Mouse (Mus musculus) spleen, adult 2 months (tissue): ENCODE measurements around the gene Mdfi. TPM values are rescaled to one million over a fixed set of nuclear protein-coding genes. Genes with fewer than 3 reads are reported as not detected.

Experiments used
- DNase-seq, 2 experiments: peaks; one replicate each; pipeline versions ENCODE4 v3.0.0 to v3.0.0-alpha.2; 2012 to 2021; ENCODE audit warnings: low spot score in 2 of 2, low read depth in 1 of 2
- H3K27ac ChIP-seq: fragments of 200-500 bp; 2 replicates; pipeline ENCODE4 v1.5.1; 2012; ENCODE audit warnings: low read length, inconsistent platforms; ENCODE audit not compliant: insufficient read depth
- H3K27me3 ChIP-seq: fragments of 200-500 bp; 2 replicates; pipeline ENCODE4 v1.6.1; 2012; ENCODE audit warnings: mild to moderate bottlenecking, moderate library complexity, low read length, inconsistent platforms; ENCODE audit not compliant: control insufficient read depth, insufficient read depth
- H3K36me3 ChIP-seq: fragments of 200-500 bp; 2 replicates; pipeline ENCODE4 v1.6.1; 2012; ENCODE audit warnings: mild to moderate bottlenecking, low read length, inconsistent platforms; ENCODE audit not compliant: control insufficient read depth, insufficient read depth
- H3K4me1 ChIP-seq: fragments of 200-500 bp; 2 replicates; pipeline ENCODE4 v1.6.1; 2011; ENCODE audit warnings: inconsistent platforms; ENCODE audit not compliant: control insufficient read depth, insufficient read depth, insufficient read length
- H3K4me3 ChIP-seq: fragments of 200-500 bp; 2 replicates; pipeline ENCODE4 v1.5.1; 2011; ENCODE audit warnings: mild to moderate bottlenecking, inconsistent platforms; ENCODE audit not compliant: insufficient read depth, insufficient read length; ENCODE audit errors: extremely low read depth
- CTCF ChIP-seq: fragments of 200-500 bp; IDR thresholded peaks from 2 replicates; pipeline ENCODE4 v1.5.1; 2011; ENCODE audit warnings: mild to moderate bottlenecking, inconsistent platforms; ENCODE audit not compliant: insufficient read depth, insufficient read length, insufficient replicate concordance; ENCODE audit errors: extremely low read depth
- POLR2A ChIP-seq: fragments of 200-500 bp; IDR thresholded peaks from 2 replicates; pipeline ENCODE4 v1.6.1; 2011; ENCODE audit warnings: low read depth, low read length, inconsistent platforms
- WGBS: fragments of 180-500 bp; shearing (Covaris S2); methylation state at CpG from one replicate; pipeline ENCODE4 v1.1.7; 2018; 5-methylcytosine and 5-hydroxymethylcytosine counted together
- polyA plus RNA-seq: library from polyadenylated mRNA; depleted of rRNA; stranded (reverse); fragments of >200 nt; gene quantifications from 2 replicates; pipeline ENCODE4 v1.2.3, GENCODE M21; 2012; rRNA removed

Mdfi gene
- polyA plus RNA-seq: 7.1 and 8.8 TPM in 2 replicates

DNA sequence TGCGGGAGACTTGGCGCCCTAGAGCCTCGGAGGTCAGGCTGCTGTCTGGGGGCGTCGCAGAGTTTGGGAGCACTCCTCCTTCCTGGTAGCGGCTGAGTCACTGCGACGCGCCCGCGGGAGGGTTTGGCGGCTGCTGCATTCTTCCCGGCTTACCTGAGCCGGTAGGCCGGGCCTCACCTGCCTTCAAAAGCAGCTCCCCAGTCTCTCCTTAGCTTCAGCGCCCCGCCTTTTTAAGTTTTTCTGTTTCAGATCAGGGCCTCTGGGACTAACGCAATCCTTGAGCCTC is at the start of gene Mdfi:
Gene Mdfi, minus strand, starts transcription at position 210 of the 286 bp plus-strand sequence.
- Histone ChIP-seq H3K27me3 (peaks cover 22% of the 10 kb centered on the region), H3K36me3 (no peaks in the 10 kb centered on the region), H3K4me1 (peaks cover 4% of the 10 kb centered on the region), H3K27ac (no peak within 1 kb of the TSS), H3K4me3 (peak within 1 kb of the TSS; percentile 6; the same call in 1 of the 2 replicates)
- 12% methylated on average over 18 of the region's 18 CpGs for WGBS
- no peak for DNase-seq
- TF ChIP-seq POLR2A: no peak

DNA sequence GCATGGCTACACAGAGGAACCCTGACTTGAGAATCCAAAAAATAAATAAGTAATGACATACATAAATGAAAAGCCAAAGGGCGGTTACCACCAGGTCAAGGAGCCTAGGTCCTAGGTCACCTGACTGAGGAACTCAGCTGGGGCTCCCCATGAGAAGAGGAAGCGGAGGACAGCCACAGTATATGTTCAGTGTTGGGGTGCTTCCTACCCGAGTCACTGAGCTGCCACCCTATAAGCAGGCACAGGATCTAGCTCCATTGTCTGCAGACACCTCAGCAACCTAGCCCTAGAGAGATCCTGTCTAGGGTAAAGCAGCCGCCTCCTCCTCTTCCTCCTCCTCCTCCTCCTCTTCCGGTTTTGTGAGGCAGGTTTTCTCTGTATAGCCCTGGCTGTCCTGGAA is 48.6 kb upstream of the Mdfi start:
- Histone ChIP-seq H3K4me1 (peaks cover 10% of the 10 kb centered on the region), H3K27ac (0 out of 2 replicates have a peak overlapping the region, but pooled peaks have one; percentile 4), H3K36me3 (peaks cover 9% of the 10 kb centered on the region), H3K4me3 (no peak overlapping the region), H3K27me3 (no peaks in the 10 kb centered on the region)
- WGBS: 35% methylated on average over 5 of the region's 5 CpGs
- TF ChIP-seq POLR2A (no peak), CTCF (no peak)
- no peak for DNase-seq

DNA sequence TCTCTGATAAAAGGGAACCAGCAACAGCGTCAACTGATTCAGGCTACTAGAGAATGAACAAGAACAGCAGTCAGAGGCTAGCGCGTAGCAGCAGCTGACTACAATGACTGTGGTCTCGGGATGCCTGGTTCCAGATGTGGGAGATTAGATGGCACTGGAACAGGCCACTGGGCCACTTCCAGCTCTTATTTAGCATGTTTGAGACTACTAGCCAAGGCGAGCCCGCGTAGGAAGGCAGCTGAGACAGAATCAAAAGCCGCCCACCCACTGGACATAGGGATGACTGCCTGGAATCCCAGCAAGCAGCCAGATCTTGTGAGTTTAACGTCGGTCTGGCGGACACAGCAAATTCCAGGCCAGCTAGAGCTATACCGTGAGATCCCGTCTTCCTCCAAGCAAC is 46.8 kb upstream of the Mdfi start:
- TF ChIP-seq CTCF (no peak), POLR2A (no peak)
- H3K4me3 ChIP-seq: no peak overlapping the region
- H3K27ac ChIP-seq: no peak overlapping the region
- no peak for DNase-seq
- no peaks in the 10 kb centered on the region for H3K27me3 ChIP-seq
- 93% methylated on average over 13 of the region's 13 CpGs for WGBS
- peaks cover 10% of the 10 kb centered on the region for H3K4me1 ChIP-seq
- H3K36me3 ChIP-seq: peaks cover 7% of the 10 kb centered on the region; the same call in 1 of the 2 replicates

DNA sequence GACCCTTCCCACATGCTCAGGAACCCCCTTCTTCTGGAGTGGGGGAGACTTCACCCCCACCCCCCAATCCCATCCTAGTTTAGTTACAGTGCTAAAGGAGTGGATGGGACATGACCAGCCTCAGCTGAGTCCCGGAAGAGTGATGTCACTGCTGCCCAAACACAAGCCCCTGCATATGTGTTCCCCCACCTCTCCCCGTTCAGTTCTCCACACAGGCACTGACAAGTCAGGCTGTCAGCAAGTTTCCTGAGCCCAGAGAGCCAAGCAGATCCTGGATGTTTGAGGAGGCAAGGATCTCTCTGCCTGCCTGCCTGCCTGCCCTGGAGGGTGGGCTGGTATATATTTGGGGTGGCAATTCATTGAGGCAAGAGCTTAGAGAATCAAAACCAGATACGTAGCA is 44.7 kb upstream of the Mdfi start:
- no peak for TF ChIP-seq POLR2A
- TF ChIP-seq CTCF: no peak
- Histone ChIP-seq H3K4me3 (no peak overlapping the region), H3K27me3 (no peaks in the 10 kb centered on the region), H3K36me3 (peaks cover 9% of the 10 kb centered on the region; the same call in 1 of the 2 replicates), H3K4me1 (peaks cover 10% of the 10 kb centered on the region), H3K27ac (no peak overlapping the region)
- 78% methylated on average over 3 of the region's 3 CpGs for WGBS
- no peak for DNase-seq

DNA sequence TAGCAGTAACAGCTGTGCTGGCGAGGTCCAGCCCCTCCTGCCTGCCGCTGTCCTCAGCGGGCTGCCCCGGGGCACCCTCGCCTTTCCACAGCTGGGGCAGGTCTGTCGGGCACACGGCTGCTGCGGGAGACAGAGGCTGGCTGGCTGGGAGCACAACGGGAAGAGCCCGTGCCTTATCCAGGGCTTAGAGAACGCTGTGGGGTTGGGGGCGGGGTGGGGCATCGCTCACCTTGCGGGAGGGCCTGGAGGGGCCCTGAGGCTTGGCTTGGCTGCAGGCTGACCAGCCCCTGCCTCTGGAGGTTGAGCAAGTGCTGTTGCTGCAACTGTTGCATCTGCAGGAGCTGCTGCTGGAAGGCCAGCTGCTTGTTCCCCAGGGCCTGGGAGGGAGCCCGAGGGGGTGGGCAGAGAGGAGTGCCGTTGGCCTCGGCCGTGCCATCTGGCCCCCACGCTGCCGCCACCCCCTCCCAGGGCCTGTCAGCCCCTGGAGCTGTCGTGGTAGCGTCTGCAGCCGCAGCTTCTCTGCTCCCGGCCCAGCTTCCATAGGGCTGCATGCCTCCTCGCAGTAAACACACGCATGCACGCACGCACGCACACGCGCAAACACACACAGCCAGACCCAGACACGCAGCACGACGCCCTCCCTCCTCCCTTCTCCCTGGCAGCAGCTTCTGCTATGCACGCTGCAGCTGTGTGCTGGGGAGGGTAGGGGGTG is 44.0 kb upstream of the Mdfi start:
- Histone ChIP-seq H3K27ac (no peak overlapping the region), H3K36me3 (peaks cover 9% of the 10 kb centered on the region; the same call in 1 of the 2 replicates), H3K4me1 (peaks cover 10% of the 10 kb centered on the region), H3K27me3 (no peaks in the 10 kb centered on the region), H3K4me3 (no peak overlapping the region)
- 73% methylated on average over 35 of the region's 35 CpGs for WGBS
- DNase-seq: no peak
- TF ChIP-seq POLR2A: no peak
- no peak for TF ChIP-seq CTCF

DNA sequence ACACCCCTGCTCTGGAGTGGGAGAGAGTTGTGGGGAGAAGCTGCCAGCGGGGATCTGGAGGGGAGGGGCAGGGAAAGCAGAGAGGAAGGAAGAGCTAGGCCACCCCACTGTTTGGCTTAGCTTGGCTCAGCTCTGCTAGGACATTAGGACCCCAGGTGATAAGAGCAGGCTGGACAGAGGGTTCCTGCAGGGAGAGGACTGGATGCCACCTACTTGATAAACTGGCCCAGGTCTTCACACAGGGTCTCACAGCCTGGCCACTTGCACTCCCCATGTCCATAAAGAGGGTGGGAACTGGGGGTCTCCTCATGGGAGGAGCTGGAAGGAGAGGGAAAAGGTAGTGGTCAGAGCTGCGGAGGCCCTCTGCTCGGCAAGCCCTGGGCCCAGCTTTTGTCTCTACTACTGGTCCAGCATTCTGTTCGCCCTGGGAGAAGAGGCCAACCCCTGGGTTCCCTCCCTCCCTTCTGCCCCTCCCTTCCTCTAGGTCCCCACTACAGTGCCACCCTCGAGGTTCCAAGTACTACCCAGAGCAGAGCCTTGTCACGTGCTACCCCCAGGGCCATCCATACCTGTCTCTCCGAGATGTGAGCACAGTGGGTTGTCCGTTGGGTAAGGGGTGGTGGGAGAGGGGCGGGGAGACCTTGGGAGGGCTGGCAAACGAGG is 43.4 kb upstream of the Mdfi start:
- Histone ChIP-seq H3K36me3 (peaks cover 9% of the 10 kb centered on the region; the same call in 1 of the 2 replicates), H3K4me3 (no peak overlapping the region), H3K27me3 (no peaks in the 10 kb centered on the region), H3K27ac (no peak overlapping the region), H3K4me1 (peaks cover 5% of the 10 kb centered on the region)
- TF ChIP-seq POLR2A (no peak), CTCF (no peak)
- no peak for DNase-seq
- WGBS: 77% methylated on average over 10 of the region's 10 CpGs
